In genomic region chr7:56499319-56499718, GRCm38 (mm10) we compare ENCODE assay signal across 26 mouse cellular contexts.
"Had no signal": no experiment of that assay in that cellular context is flagged by ENCODE, and none has a peak within 500 bp of the region (broad histone marks: within the 10 kb centered on the region; RNA-seq: fewer than 3 reads in every experiment).

No protein-coding gene starts in this region.

- H3K27ac ChIP-seq: heart, adult 2 months; heart, embryonic 13.5 days; heart, embryonic 15.5 days; hindbrain, embryonic 13.5 days; hindbrain, embryonic 15.5 days; hindbrain, postnatal 0 days; kidney, embryonic 15.5 days; kidney, postnatal 0 days; limb, embryonic 12.5 days had no signal

- H3K36me3 ChIP-seq: heart, embryonic 13.5 days; heart, embryonic 15.5 days; hindbrain, embryonic 13.5 days; hindbrain, embryonic 15.5 days; kidney, embryonic 15.5 days; limb, embryonic 12.5 days had no signal

- H3K4me1 ChIP-seq: hindbrain, embryonic 13.5 days; hindbrain, embryonic 15.5 days; kidney, embryonic 15.5 days had no signal

- H3K9me3 ChIP-seq: heart, embryonic 15.5 days; hindbrain, embryonic 13.5 days; hindbrain, embryonic 15.5 days; kidney, embryonic 15.5 days had no signal

- ATAC-seq: hindbrain, postnatal 0 days; intestine, embryonic 16.5 days had no signal

- H3K4me3 ChIP-seq: heart, adult 2 months; heart, embryonic 13.5 days; heart, embryonic 15.5 days; hindbrain, embryonic 13.5 days; hindbrain, embryonic 15.5 days; kidney, embryonic 15.5 days; limb, embryonic 12.5 days had no signal

- H3K4me2 ChIP-seq: heart, embryonic 11.5 days; heart, embryonic 13.5 days; heart, embryonic 15.5 days; hindbrain, embryonic 13.5 days; hindbrain, embryonic 15.5 days; kidney, embryonic 15.5 days; limb, embryonic 12.5 days; liver, embryonic 11.5 days had no signal

- DNase-seq: gastrocnemius, postnatal 14 days; gastrocnemius, postnatal 36 days; heart, adult 11 months; heart, adult 2 months; heart, postnatal 14 days; heart, postnatal 36 days; kidney, adult 11 months; kidney, adult 2 months; kidney, adult 9 months; kidney, postnatal 14 days; kidney, postnatal 36 days; layer of hippocampus, adult 9-11 months; layer of hippocampus, postnatal 36 days; left cerebral cortex, postnatal 4 days; liver had no signal

- H3K27me3 ChIP-seq: heart, embryonic 13.5 days; heart, embryonic 15.5 days; hindbrain, embryonic 13.5 days; hindbrain, embryonic 15.5 days; kidney, embryonic 15.5 days; limb, embryonic 12.5 days had no signal

- H3K9ac ChIP-seq: heart, embryonic 13.5 days; heart, embryonic 15.5 days; hindbrain, embryonic 13.5 days; hindbrain, embryonic 15.5 days; kidney, embryonic 15.5 days; limb, embryonic 12.5 days had no signal
